Mouse (Mus musculus): ENCODE data around the gene Sorcs3. TPM values are rescaled to one million over a fixed set of nuclear protein-coding genes. Genes with fewer than 3 reads are reported as not detected.

Gene Sorcs3
- polyA plus RNA-seq, 1 experiment: not detected

DNA sequence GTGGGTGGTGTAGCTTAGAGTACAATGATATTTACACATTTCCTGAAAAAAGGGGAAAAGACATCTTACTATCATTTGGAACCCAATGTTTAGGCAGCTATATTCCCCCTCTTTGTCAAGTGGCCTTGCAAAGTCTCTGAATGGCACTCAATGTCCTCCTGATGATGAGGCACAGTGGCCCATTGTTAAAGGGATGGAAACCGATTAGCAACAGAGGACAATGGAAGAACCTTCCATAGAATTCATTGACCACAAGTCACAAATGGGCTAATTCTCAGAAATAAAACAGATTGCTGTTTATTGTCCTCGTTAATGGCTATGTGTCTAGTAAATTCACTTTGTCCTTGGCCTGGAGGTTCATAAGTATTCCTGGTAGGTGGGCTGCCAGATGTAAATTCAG is 565.7 kb downstream of the Sorcs3 start:
- H3K4me3 ChIP-seq (ENCODE audit: insufficient read depth, low read length): no peak overlapping the region
- TF ChIP-seq POLR2A (IDR thresholded peaks at IDR 0.05; ENCODE audit: low read depth, low read length) (no peak), CTCF (IDR thresholded peaks at IDR 0.05; ENCODE audit: borderline replicate concordance, insufficient read depth, low read length) (no peak)
- no peak overlapping the region for H3K27ac ChIP-seq (ENCODE audit: insufficient read depth, low read length)
- H3K4me1 ChIP-seq (ENCODE audit: control insufficient read depth, insufficient read depth, low read length): no peaks in the 10 kb centered on the region

DNA sequence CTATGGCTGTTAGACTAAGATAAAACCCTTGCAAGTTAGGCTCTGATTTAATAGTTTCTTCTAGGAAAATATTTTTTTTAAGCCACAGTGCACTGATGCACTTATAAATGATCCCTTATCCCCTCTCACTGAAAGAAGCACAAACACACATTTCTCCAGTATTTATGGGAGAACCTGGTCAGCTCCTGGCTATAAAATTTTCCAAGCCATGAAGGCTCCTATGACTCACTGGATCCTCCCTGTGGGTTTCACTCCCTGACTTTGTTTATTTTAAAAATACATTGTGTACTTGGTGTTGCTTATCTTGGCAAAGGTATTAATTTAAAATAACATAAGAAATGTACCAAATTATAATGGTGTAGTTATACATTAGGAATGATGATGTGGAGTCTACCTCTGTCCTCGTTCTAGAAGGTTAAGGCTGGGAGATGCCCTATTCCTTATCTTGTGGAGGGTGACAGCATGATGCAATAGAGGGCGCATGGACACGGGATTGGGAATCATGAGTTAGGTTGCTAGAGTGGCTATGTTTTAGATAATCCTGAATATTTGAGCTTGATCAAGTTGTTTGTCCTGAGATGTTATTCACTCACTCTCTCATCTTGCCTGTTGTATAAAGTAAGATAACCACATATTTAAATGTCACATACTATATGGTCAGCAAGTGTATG is 573.4 kb downstream of the Sorcs3 start:
- H3K27ac ChIP-seq (ENCODE audit: insufficient read depth, low read length): no peak overlapping the region
- no peak overlapping the region for H3K4me3 ChIP-seq (ENCODE audit: insufficient read depth, low read length)
- no peaks in the 10 kb centered on the region for H3K4me1 ChIP-seq (ENCODE audit: control insufficient read depth, insufficient read depth, low read length)
- TF ChIP-seq CTCF (IDR thresholded peaks at IDR 0.05; ENCODE audit: borderline replicate concordance, insufficient read depth, low read length): no peak
- TF ChIP-seq POLR2A (IDR thresholded peaks at IDR 0.05; ENCODE audit: low read depth, low read length): no peak

DNA sequence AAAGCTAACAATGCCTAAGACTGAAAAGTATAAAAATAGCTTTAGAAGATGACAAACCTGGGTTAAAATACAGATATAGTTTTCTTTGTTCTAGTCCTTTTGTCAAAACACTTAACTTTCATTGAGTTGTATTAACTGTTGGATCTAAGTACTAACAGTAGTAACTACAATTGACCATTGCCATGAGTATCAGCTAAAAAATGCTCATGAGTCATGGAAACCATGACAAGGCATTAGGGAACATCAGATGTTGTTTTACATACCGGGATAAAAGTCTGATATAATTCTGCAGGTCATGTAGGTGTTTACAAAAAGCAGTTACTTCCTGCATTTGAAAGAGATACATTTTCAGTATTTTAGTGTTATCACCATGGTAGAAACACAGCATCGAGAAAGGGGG is 575.0 kb downstream of the Sorcs3 start:
- Histone ChIP-seq H3K27ac (ENCODE audit: insufficient read depth, low read length) (no peak overlapping the region), H3K4me3 (ENCODE audit: insufficient read depth, low read length) (no peak overlapping the region), H3K4me1 (ENCODE audit: control insufficient read depth, insufficient read depth, low read length) (no peaks in the 10 kb centered on the region)
- no peak for TF ChIP-seq POLR2A (IDR thresholded peaks at IDR 0.05; ENCODE audit: low read depth, low read length)
- no peak for TF ChIP-seq CTCF (IDR thresholded peaks at IDR 0.05; ENCODE audit: borderline replicate concordance, insufficient read depth, low read length)

DNA sequence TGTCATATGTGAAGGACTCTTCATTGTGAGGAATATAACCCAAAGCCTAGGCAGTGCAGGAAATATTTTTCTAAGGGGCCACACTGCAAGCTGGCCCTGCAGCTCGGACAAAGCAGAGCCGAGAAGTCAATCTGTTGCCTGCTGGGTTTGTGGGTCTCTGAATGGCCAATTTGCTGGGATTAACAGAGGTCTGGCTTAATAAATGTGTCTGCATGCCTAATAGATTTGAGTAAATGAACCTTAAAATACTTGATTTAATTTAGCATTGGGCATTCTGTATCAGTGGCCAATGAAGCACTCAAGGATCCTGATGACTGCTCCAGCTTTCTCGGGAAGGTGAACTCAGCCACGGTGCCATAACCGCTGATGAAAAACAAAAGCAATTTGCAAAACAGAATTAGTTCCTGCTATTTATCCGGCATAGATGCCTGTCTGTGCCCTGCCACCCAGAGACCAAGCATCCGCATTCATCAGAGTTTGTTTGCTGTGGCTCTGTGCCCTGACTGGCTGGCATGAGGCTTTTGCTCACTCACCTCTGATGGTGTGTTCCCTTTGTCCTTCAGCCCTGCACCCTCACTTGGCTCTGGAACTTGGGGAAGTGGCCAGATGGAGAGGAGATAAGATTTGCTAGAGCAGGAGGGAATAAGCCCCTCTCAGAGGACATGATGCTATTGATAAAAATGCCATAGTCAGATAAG is 576.3 kb downstream of the Sorcs3 start:
- Histone ChIP-seq H3K4me1 (ENCODE audit: control insufficient read depth, insufficient read depth, low read length) (no peaks in the 10 kb centered on the region), H3K27ac (ENCODE audit: insufficient read depth, low read length) (no peak overlapping the region), H3K4me3 (ENCODE audit: insufficient read depth, low read length) (no peak overlapping the region)
- no peak for TF ChIP-seq POLR2A (IDR thresholded peaks at IDR 0.05; ENCODE audit: low read depth, low read length)
- no peak for TF ChIP-seq CTCF (IDR thresholded peaks at IDR 0.05; ENCODE audit: borderline replicate concordance, insufficient read depth, low read length)

DNA sequence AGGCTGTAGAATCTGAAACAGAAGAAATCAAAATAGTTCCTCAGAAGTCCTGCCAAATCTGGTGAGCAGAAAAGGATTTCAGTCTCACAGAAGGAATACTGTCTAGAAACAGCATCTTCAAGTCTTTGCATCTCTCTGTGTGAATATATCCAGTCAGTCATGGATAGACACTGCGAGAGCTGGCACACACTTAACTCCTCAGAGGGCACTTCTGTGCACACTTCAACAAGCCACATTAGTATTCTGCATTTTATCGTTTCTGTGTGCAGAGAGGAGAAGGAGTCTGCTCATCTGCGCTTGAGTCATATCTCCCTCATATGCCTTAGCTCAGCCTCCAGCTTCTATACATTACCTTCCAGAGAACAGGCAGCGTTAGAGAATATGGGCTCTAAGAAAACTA is 581.4 kb downstream of the Sorcs3 start:
- TF ChIP-seq POLR2A (IDR thresholded peaks at IDR 0.05; ENCODE audit: low read depth, low read length) (no peak), CTCF (IDR thresholded peaks at IDR 0.05; ENCODE audit: borderline replicate concordance, insufficient read depth, low read length) (no peak)
- H3K4me1 ChIP-seq (ENCODE audit: control insufficient read depth, insufficient read depth, low read length): no peaks in the 10 kb centered on the region
- no peak overlapping the region for H3K27ac ChIP-seq (ENCODE audit: insufficient read depth, low read length)
- no peak overlapping the region for H3K4me3 ChIP-seq (ENCODE audit: insufficient read depth, low read length)

DNA sequence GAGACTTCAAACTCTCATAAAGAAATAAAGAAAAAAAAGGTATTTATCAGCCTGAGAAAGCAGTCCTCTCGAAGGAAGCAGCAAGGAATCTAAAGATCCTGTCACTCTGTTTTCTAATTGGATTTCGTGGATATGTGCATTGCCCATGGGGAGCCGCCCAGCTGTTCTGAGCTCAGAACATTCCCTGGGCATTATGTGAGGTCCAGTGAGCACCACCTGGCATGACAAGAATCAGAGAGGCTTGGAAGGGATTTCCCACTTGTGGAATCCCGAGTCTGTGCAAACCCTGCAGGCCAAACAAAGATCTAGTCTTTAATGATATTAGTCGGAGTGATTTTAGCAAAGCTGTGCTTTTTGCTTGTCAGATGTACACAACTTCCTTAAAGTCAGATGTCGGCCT is 598.7 kb downstream of the Sorcs3 start:
- Histone ChIP-seq H3K27ac (ENCODE audit: insufficient read depth, low read length) (no peak overlapping the region), H3K4me1 (ENCODE audit: control insufficient read depth, insufficient read depth, low read length) (no peaks in the 10 kb centered on the region), H3K4me3 (ENCODE audit: insufficient read depth, low read length) (no peak overlapping the region)
- no peak for TF ChIP-seq CTCF (IDR thresholded peaks at IDR 0.05; ENCODE audit: borderline replicate concordance, insufficient read depth, low read length)
- TF ChIP-seq POLR2A (IDR thresholded peaks at IDR 0.05; ENCODE audit: low read depth, low read length): no peak

DNA sequence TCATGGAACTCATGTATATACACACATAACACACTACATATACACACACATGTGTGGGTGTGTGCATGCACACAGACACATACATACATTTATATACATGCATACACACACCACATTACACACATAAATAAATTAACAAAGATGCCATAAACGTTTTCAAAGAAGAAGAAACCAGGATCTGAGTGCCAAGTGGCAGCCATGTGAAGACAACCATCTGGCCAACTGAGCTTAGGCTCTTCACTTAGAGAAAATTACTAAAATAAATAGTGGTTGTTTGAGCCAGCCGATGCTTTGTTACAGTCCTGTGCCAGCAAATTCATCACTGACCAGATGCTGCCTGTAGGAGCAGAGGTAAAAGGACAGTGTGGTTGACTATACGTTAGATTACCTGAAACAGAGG is 605.7 kb downstream of the Sorcs3 start:
- TF ChIP-seq CTCF (IDR thresholded peaks at IDR 0.05; ENCODE audit: borderline replicate concordance, insufficient read depth, low read length) (no peak), POLR2A (IDR thresholded peaks at IDR 0.05; ENCODE audit: low read depth, low read length) (no peak)

DNA sequence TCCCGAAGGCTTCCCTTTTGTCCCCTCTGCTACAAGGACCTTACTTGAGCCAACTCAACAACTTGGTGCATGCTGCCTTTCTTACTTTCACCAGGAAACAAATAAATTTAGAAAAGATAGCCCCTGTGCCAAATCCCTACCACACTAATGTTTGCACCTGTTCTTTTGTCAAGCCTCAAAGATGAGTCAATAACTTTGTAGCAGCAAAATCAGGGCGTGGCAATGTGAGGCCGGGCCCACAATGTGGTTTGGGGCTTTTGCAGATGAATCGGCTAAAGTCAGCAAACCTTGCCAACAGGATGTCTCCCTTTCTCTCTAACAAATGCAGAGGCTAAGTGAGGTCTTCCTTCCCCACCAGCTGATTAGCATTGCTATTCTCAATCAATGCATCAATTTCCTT is 608.0 kb downstream of the Sorcs3 start:
- TF ChIP-seq POLR2A (IDR thresholded peaks at IDR 0.05; ENCODE audit: low read depth, low read length): no peak
- Histone ChIP-seq H3K4me1 (ENCODE audit: control insufficient read depth, insufficient read depth, low read length) (no peaks in the 10 kb centered on the region), H3K27ac (ENCODE audit: insufficient read depth, low read length) (no peak overlapping the region), H3K4me3 (ENCODE audit: insufficient read depth, low read length) (no peak overlapping the region)

More for the DNA sequence above, 605.7 kb downstream of the Sorcs3 start:
- no peak overlapping the region for H3K4me3 ChIP-seq (ENCODE audit: insufficient read depth, low read length)
- H3K27ac ChIP-seq (ENCODE audit: insufficient read depth, low read length): no peak overlapping the region
- no peaks in the 10 kb centered on the region for H3K4me1 ChIP-seq (ENCODE audit: control insufficient read depth, insufficient read depth, low read length)

DNA sequence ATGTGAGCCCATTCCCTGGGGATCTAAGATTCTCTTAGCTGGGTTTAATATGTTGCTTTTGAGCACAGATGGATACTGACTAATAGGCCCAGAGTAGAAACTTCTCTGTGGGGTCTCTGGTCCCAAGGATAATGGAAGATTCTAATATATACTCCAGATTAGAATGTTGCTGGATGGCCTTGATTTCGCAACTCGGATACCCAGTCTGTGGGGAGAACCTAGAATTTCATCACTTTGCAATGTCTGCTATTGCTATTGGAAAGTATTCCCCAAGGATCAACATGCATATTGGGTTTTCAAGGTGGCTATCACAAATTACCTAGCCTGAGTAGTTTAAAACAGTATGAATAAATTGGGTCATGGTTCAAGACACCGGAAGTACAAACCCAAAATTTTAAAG is 609.2 kb downstream of the Sorcs3 start:
- H3K4me3 ChIP-seq (ENCODE audit: insufficient read depth, low read length): no peak overlapping the region
- TF ChIP-seq POLR2A (IDR thresholded peaks at IDR 0.05; ENCODE audit: low read depth, low read length) (no peak), CTCF (IDR thresholded peaks at IDR 0.05; ENCODE audit: borderline replicate concordance, insufficient read depth, low read length) (no peak)

DNA sequence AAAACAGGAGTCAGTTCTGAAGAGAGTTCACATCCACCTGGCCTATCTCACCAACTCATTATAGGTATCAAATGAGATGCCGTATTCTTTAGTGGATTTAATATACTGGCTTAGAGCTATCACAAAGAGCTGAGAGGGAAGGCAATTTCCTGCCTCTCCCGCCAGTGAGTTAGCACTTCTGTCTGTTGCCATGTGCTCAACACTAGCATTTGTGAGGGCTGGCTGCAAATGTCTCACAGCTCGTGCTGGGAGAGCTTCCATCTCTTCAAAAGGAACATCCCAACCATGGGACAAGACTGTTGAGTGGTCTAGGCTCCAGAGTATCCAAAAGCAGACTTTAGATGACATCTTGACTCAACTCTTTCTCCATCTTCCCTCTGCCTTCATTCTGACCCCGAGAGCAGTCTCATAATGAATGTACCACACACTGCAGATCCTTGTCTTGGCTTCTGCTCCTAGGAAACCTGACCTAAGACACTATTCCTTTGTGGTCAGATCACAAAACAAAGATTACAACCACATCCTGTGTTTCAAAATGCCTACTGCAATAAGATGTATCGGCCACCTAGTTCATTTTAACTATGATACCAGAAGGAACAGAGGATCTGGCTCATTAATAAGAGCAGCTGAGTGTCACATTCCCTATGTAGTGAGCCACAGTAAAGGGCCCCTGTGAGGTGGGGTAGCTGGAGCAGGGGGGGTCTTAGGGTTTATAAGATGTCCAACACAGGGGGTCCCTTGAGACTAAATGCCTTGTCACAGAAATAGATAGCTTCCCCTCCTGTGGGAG is 614.9 kb downstream of the Sorcs3 start:
- no peak overlapping the region for H3K4me3 ChIP-seq (ENCODE audit: insufficient read depth, low read length)
- no peak overlapping the region for H3K27ac ChIP-seq (ENCODE audit: insufficient read depth, low read length)
- no peaks in the 10 kb centered on the region for H3K4me1 ChIP-seq (ENCODE audit: control insufficient read depth, insufficient read depth, low read length)
- TF ChIP-seq CTCF (IDR thresholded peaks at IDR 0.05; ENCODE audit: borderline replicate concordance, insufficient read depth, low read length): no peak
- no peak for TF ChIP-seq POLR2A (IDR thresholded peaks at IDR 0.05; ENCODE audit: low read depth, low read length)

More for the DNA sequence above, 609.2 kb downstream of the Sorcs3 start:
- Histone ChIP-seq H3K27ac (ENCODE audit: insufficient read depth, low read length) (no peak overlapping the region), H3K4me1 (ENCODE audit: control insufficient read depth, insufficient read depth, low read length) (no peaks in the 10 kb centered on the region)

Measured in embryonic fibroblast, embryonic 13.5 days (primary cell).